Mouse (Mus musculus) adrenal gland, postnatal 4 days (tissue): ENCODE results near the gene Klhl3. TPM values are rescaled to one million over a fixed set of nuclear protein-coding genes. Genes with fewer than 3 reads are reported as not detected.

Source experiments
- DNase-seq, 2 experiments: peaks; one replicate each; pipeline ENCODE4 v3.0.0; 2021 to 2022; ENCODE audit warnings: low spot score in 2 of 2, mixed read lengths in 2 of 2
- total RNA-seq, 2 experiments: library from RNA; stranded (reverse); gene quantifications; 2 replicates each; pipeline ENCODE4 v1.2.3; 2021

Klhl3 gene
- total RNA-seq, 2 experiments from 2014 or later = 4.1 to 5.0 TPM

GRCm38 (mm10) chr13:58025701-58026414 is 87.5 kb downstream of the Klhl3 start:
- DNase-seq = no peak

GRCm38 (mm10) chr13:58023726-58024453 is 89.5 kb downstream of the Klhl3 start:
- DNase-seq = no peak

DNA sequence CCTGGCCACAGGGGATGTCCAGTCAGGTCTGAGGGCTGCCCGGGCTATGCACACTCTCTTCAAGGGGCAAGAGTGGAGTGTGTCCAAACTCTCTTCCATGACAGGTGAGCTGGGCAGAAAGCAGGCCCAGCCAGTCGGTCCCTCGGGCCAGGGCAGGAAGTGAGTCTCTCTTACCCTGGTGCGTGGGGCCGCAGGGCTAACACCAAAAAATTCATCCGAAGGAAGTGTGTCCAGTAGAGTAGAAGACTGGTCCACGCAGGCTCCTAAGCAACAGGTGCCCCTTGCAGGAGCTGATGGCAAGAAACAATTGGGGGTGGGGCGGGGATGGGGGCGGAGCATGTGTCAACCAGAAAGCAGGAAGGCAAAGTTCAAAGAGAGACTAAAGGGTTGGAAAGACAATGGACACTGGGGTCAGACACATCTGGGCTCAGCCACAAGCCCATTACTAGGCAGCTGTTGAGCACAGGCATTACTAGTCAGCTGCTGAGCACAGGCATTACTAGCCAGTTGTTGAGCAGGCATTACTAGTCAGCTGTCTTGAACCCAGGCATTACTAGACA is 90.3 kb downstream of the Klhl3 start:
- DNase-seq = no peak

GRCm38 (mm10) chr13:58020428-58020827 is 93.0 kb downstream of the Klhl3 start:
- no peak for DNase-seq

GRCm38 (mm10) chr13:58017298-58017697 is 96.1 kb downstream of the Klhl3 start:
- DNase-seq = no peak

GRCm38 (mm10) chr13:58012067-58012925 is 101.1 kb downstream of the Klhl3 start:
- DNase-seq = peak in 1 of 2 experiments; percentile 22

DNA sequence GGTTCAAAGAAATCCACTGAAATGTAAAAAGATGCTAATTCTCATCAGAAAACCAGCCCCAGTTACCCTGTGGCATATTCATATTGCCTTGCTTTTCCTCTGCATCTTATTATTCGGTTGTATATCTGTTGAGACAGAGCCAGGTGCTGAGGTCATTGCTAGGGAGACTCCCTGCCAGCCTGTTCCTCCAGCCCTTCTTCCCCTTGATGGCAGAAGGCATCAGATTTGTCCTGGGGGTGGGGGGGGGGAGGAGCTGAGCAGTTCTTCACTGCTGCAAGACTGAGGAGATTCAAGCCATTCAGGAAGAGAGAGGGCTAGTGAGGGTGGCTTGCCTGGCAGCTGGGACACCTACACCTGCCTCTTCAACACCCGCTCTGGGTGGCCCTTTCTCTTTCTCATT is 101.9 kb downstream of the Klhl3 start:
- DNase-seq = no peak

DNA sequence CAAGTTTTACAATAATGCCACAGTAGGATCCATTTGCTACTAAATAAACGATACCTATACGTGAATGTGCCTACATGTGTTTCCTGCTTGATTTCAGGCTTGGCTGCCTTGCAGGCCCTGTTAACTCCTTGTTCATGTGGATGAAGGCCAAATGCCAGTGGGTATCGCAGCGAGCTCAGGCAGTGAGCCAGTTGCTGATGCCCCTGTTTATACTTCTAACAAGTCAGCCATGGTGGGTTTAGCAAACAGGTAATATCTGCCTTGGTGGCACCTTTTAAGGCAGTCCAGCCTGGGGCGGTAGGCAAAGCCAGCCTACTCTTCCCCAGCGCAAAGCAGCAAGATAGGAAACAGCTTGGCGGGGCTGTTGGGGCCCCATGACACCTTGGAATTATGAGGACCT is 103.0 kb downstream of the Klhl3 start:
- DNase-seq = no peak

GRCm38 (mm10) chr13:58009275-58009674 is 104.1 kb downstream of the Klhl3 start:
- DNase-seq = no peak

DNA sequence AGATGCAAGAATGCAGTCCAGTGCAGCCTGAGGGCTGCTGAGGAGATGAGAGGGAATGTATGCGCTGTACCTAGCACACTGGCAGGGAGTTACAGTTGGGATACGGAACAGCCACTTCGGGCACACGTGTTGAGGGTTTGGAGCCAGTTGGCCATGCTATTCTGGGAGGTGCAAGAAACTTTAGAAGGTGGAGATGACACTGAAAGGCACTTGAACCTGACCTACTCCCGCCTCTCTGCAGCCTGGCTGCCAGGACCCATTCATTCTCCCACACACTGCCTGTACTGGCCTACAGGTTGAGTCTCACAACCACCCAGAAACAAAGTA is 105.4 kb downstream of the Klhl3 start:
- DNase-seq = no peak

DNA sequence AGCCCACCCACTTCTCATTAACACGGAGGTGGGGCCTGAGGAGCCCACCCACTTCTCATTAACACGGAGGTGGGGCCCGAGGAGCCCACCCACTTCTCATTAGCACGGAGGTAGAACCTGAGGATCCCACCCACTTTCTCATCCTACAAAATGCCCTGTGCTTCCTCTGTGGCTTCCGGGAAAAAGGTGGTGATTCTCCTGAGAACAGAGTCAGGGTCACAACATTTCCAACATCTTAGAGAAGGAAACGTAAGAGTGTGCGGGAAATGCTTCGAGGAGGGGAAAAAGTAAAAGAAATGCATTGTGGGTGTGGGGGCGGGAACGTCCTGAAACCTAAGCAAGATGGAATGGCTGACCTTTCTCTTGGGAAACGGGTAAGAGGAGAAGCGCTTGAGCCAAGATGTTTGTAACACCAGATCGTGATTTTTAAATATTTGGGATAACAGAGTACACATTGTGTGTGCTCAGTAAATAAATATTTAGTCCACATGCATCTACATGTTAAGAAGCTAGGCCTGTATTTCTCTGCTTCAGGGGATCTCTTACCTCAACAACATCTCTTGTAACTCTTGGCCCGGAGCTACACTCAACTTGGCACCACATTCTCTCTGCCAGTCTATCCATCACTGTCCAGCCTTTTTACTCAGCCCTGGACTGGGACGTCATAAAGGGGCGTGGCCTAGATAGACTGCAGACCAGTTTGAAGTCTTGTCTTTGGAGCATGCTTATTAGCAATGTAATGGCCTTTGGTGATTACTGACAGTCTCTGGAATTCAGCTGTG is 105.9 kb downstream of the Klhl3 start:
- DNase-seq = no peak

- DNase-seq = no peak
Observed at GRCm38 (mm10) chr13:58001792-58002191, 111.6 kb downstream of the Klhl3 start.

- DNase-seq = no peak
Observed at GRCm38 (mm10) chr13:57996536-57996935, 116.9 kb downstream of the Klhl3 start.

- no peak for DNase-seq
Observed at GRCm38 (mm10) chr13:57995864-57996263, 117.5 kb downstream of the Klhl3 start.

- DNase-seq = no peak
Observed at GRCm38 (mm10) chr13:57984637-57985036, 128.8 kb downstream of the Klhl3 start.

DNA sequence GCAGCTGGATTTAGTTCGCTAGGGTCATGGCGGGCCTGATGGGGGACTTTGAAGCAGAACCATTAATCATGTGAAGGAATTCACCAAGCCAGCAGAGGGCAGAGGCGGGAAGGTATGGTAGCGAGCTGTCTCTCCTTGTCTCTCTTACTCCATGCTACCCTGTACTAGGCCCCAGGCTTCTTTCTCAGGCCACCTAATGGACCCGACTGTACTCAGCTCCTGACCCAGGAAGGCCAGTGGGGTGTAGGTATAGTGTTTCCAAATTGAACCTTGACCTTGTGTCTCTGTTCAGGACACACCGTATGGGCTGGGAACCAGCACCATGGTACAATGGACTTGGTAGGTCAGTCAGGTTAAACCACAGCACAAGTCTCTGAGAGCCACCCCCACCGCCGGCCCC is 129.2 kb downstream of the Klhl3 start:
- DNase-seq = no peak

DNA sequence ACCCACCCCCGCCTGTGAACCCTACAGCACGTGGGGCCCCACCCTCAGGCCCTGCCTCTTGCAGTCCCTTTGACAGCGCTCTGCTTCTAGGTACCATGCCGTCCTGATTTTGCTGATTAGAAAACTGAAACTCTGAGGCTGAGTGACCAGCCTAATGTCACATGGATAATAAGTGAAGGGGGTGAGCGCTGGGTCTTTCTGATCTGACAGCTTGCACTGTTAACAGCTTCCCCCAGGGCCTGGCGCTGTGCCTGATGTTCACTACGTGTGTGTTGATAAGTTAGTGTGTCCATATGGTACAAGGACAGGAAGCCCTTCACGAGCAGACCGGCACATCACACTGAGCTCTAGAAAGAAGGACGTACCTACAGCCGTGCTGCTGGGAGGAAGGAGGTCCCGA is 130.1 kb downstream of the Klhl3 start:
- no peak for DNase-seq

DNA sequence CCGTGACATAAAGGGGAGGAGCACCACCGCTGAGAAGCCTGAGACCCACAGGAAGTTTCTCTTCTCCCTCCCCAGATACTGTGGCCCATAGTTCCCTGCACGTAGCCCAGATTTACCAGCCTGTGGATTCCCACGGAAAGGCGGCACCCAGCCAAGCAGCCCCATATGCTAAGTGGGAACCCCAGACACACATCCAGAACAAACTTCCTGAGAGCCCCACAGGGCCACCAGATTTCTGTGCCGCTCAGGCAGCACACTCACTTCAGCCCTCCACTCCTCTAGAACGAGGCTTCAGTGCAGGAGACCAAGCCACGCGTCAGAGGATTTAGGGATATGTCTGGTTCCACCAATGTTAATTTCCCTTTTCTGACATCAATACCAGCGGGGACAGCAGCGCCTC is 130.5 kb downstream of the Klhl3 start:
- no peak for DNase-seq

DNA sequence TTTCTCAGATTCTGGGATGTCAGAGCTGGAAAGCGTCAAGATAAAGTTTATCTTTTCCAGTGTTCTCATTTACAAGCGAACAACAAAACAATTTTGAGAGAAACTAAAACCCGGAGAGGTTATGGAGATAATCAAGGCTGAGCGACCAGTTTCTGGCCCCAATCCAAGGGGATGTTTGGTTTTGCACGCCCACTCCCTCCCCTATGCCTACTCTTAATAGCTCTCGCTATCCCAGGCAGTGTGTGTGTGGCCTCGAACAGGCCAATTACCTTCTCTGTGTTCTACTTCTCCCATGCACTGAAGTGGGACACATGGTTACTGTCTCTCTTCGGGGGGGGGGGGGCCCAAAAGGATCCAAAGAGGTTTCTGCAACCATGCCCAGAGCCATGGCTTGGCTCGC is 132.7 kb downstream of the Klhl3 start:
- no peak for DNase-seq

GRCm38 (mm10) chr13:57980071-57980470 is 133.3 kb downstream of the Klhl3 start:
- DNase-seq = no peak

- no peak for DNase-seq
Observed at GRCm38 (mm10) chr13:57978931-57979330, 134.5 kb downstream of the Klhl3 start.
